Mouse (Mus musculus) heart, postnatal 10 days (tissue): ENCODE data around the gene Fbxl15. TPM values are rescaled to one million over a fixed set of nuclear protein-coding genes. Genes with fewer than 3 reads are reported as not detected.

Source experiments
- DNase-seq, 2 experiments: peaks; one replicate each; pipeline ENCODE4 v3.0.0; 2021
- intact Hi-C: fragments of 180-260 bp; cut with DNase I; formaldehyde crosslinking; loops from one replicate; pipeline ENCODE4 v1.15.1; 2025
- total RNA-seq, 2 experiments: library from RNA; stranded (reverse); gene quantifications; 2 replicates each; pipeline ENCODE4 v1.2.3; 2021

The Fbxl15 gene
- total RNA-seq, 2 experiments from 2014 or later = 6.5 to 6.8 TPM

GRCm38 (mm10) chr19:46321101-46321943, 6.7 kb upstream of the Fbxl15 start:
- DNase-seq = no peak
- intact Hi-C loops = no loop called here

DNA sequence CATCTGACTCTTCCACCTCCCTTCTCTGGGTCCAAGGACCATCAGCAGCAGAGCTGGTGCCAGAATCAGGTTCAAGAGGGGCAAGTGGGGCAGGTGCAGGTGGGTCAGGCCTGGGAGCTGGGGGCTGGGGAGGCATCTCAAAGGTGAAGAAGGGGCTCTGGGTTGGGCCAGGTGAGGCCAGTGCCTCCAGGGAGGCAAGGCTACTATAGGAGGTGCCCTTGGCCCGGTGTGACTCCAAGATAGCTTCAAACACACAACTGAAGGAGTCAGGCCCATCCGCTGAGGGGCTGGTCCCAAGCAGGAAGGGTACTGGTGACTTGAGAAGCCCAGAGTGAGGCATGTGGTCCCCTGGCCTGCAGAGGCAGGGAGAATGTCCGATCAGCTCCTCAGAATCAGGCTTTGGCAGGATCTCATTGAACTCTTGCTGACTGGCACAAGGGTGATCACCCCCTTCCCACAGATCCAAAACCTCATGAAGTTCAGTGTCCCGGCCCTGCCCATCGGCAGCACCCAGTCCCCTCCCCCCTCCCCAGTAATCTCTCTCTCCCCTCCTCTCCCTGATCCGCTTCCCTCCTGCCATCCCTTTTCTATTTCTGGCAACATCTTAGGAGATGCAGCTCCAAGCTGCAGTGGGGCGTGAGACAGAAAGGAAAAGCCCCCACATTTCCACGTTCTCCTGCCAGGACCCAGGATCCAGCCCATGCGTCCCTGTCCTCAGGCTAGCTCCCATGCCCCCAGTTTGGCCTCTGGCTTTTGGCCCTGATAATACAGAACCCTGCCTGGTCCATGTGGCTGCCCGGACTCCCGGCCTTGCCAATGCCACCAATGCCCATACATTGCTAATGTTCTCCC, 5.6 kb upstream of the Fbxl15 start:
- intact Hi-C loops = no loop called here
- DNase-seq = no peak

DNA sequence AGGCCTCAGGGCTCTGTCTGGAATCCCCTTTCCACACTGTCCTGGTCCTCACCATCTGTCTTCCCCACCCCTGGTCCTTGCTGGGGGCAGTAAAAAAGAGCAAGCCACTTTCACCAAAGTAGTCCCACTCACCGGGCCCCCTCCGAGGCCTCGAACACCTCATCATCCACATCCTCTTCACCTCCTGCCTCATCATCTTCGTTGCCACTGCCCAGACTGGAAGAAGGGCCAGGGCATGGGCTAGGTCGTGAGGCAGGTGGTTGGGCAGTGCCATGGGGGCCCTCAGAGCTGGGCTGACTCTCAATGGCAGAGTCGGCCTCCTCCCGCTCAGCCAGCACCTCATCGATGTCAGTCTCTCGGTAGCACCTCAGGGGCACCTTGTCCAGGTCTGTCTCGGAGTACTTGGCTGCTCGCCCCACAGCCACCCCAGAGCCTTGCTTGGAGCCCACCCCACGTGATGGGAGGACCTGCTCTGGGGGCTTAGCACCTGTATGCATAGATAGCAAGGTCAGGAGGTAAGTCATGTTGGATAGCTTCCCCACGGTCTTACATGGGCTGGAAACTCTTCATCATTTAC, 4.9 kb upstream of the Fbxl15 start:
- intact Hi-C loops = no loop called here
- DNase-seq = no peak

GRCm38 (mm10) chr19:46323716-46324115, 4.3 kb upstream of the Fbxl15 start:
- no peak for DNase-seq
- intact Hi-C loops = no loop called here

DNA sequence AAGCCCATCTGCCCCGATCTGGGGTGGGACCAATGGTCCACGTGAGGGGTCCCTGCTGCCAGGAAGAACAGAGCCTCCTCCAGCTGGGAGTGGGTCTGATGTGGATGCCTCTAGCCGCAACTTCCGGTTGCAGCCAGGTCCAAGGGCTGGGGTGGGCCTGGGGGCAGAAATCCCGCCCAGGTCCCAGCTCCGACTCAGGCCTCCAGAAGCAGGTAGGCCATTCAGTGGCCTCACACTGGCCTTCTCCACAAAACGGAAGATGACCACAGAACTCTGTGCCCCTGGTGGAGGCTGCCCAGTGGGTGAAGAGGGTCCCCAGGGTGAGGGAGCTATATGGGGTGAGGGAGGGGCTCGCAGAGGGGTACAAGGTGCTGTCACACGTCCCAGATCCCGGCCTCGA, 3.6 kb upstream of the Fbxl15 start:
- intact Hi-C loops = no loop called here
- DNase-seq = no peak

DNA sequence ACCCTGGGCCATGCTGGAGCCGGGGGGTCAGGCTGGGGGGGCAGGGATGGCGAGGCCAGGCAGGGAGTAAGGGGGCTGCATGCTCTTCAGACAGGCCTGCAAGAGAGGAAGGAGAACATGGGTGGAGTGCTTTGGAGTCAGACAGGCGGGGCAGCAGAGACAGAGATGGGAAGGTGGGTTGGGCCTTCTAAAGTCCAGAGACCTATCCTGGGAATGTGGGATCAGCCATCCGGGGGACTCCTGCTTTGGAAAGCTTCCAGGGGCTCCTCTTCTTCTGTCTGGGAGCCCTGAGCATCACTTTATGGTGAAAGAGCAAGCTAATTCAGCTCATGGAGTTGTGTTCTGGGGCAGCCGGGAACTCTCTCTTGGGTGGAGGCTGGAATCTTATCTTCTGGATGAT, 3.1 kb upstream of the Fbxl15 start:
- DNase-seq = no peak
- intact Hi-C loops = no loop called here

DNA sequence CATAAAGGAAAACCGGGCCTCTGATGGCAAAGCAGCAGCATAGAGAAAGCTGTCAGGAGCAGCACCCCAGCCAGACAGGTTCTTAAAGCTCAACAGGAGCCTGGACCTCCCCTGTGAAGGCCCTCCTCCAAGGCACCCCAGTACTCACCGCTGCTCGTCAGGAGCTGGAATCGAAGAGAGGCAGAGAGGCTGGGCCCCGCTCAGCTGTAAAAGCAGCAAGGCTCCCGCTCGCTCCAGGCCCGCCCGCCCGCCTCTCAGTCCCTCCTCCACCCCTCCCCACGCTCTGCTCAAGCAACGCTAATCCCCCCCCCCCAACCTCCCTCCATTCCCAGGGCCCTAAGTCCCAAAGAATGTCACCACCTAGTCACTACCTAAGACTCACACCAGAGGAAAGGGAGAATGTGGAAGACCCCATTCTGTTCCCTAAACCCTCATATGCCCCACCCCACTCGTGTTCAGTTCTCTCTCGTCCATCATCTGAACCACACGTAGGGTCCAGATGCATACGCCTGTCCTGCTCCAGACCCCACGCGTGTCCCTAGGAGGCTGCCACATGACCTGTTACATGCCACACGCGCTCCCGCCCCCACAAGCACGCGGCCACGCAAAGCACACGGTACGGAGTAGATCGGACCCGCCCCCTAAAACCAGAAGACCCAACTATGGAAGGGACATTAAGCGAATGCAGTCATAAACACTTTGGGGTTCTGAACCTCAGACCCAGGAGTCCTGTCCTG, 1.8 kb upstream of the Fbxl15 start:
- intact Hi-C loops = no loop called here
- no peak for DNase-seq

DNA sequence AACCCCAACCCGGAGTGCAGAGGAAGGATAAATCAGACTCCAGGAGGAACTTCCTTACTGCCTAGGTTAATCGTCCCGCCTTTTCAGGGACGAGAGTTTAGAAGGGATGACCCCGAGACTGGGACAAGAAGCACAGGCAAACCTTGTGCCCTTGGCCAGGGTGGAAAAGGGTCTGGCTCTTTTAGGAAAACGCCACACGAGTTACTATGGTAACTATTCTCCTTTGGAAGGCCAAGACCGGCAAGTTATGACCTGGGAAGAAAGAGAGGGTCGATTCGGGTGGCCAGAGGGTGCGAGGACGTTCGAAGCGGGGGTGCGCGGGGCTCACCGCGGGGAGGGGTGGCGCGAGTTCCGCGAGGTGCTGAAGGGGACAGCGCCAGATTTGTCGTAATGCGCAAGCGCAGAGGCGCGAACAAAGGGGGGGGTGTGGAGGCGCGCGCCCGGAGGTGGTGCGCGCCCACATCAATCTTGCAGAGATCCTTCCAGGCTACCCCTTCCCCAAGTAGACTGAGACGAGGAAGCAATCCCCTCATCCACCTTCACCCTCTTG, 1.2 kb upstream of the Fbxl15 start, which contains the start of gene Psd:
Gene Psd, minus strand, starts transcription at position 401 of the 550 bp plus-strand sequence.
- peak; percentile 46 to 66 for DNase-seq
- intact Hi-C loops = no loop called here

GRCm38 (mm10) chr19:46327531-46328064, 386 bp upstream of the Fbxl15 start:
- DNase-seq = no peak
- intact Hi-C loops = no loop called here

- intact Hi-C loops = no loop called here
- DNase-seq = no peak
Observed at GRCm38 (mm10) chr19:46329031-46329641, 1.2 kb downstream of the Fbxl15 start.

DNA sequence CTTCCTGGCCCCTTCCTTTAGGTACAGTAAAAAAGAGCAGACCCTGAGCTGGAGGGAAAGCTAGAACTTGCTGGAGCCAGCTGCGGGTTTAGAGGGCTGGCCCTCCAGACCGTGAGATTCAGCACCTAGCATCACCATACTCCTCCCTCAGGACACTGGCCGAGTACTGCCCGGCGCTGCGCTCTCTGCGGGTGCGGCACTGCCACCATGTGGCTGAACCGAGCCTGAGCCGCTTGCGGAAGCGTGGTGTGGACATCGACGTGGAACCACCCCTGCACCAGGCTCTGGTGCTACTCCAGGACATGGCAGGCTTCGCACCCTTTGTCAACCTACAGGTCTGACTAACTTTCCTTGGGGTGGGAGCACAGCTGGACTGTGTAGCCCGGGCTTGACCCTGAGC, 2.0 kb downstream of the Fbxl15 start:
- DNase-seq = peak; percentile 86 to 90
- intact Hi-C loops = loop anchor here (1.0 kb wide), 1 partner anchor 26 kb away; the partner anchor contains the start of gene Nfkb2

GRCm38 (mm10) chr19:46330696-46331095, 2.7 kb downstream of the Fbxl15 start:
- no peak for DNase-seq
- intact Hi-C loops = loop anchor here (1.0 kb wide), 1 partner anchor 26 kb away; the partner anchor contains the start of gene Nfkb2

DNA sequence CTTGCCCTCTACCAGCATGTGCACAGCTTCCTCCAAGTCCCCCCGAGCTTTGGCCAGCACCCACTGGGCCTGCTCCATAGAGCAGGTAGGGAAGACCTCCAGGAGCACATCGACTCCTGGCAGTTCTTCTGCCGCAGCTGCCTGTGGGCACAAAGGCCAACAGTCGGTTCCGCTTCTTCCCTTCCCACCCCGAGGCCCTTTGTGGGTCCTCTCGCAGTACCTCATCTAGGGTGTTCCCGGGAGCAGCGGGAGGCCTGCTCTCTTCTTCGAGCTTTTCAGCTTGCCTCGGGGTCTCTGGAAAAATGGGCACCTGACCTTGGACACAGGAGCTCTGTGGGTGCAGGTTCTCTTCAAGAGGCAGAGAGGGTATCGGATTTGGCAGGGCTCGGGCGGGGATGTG, 3.3 kb downstream of the Fbxl15 start:
- intact Hi-C loops = no loop called here
- DNase-seq = no peak

DNA sequence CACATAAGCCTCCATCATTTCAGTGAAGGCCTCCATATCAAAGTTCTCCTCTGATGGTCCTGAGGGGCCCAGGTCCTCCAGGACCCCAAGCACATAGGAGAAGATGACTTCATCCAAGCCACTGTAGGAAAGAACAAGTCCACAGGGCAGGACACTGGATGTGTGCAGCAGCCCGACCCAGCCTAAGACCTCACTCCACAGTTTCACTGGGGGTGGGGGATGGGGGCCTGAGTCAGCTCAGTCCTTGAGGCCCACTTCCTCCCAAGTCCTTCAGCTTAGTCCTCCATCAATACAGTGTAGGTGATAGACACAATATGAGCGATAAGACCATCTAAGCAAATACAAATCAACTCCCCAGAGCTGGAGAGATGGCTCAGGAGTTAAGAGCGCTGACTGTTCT, 4.0 kb downstream of the Fbxl15 start:
- intact Hi-C loops = no loop called here
- DNase-seq = no peak

DNA sequence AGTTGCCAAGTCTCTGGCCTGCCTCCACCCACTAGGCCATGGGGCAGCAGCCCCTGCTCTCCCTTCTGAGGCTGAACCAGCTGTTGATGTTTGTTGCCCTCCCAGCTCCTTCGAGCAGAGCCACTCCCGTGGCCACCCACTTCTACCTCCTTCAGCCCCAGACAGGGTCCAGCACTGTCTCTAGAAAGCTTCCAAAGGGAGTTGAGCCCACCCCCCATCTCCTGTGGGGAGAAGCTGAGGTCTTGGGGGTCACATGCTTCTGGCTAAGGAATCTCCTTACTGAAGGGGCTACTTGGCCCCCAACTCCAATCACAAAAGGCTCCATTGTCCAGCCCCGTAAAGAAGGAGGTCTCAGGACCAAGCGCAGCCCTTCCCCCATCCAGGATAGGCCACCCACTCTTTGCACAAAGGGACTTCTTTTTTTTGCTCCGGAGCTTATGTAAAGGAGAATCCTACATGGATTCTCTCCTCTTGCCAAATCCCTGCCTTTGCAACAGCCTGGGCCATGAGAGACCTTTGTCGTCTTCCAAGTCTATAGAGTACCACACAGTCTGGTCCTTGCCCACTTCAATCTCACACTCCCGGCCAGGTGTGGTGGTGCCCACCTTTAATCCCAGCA, 4.8 kb downstream of the Fbxl15 start:
- DNase-seq = no peak
- intact Hi-C loops = no loop called here

DNA sequence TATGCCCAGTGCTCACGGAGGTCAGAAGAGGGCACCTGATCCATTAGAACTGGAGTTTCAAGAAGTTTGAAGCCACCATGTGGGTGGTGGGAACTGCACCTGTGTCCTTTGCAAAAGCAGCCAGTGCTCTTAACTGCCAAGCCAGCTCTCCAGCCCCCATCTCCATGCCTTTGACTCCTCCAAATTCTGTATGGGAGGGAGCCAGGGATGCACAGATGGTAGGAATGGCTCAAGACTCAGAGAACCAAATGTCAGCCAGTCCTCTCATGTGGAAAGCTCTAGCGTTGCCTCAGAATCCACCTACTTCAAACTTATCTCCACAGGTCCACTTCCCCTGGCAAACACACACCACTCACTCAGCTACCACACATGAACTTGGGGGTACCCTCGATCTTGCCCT, 5.9 kb downstream of the Fbxl15 start:
- no peak for DNase-seq
- intact Hi-C loops = no loop called here

GRCm38 (mm10) chr19:46337719-46338330, 9.8 kb downstream of the Fbxl15 start:
- DNase-seq = no peak

GRCm38 (mm10) chr19:46338331-46338936, 10.4 kb downstream of the Fbxl15 start, which contains the start of gene Cuedc2:
Gene Cuedc2 (minus strand): TSS chr19:46338702.
- intact Hi-C loops = loop anchor here (1.0 to 5.0 kb wide), 3 partner anchors 18 to 104 kb away; no protein-coding TSS in a partner anchor
- peak; percentile 99 for DNase-seq

More at GRCm38 (mm10) chr19:46337719-46338330, 9.8 kb downstream of the Fbxl15 start:
- intact Hi-C loops = loop anchor here (1.0 to 5.0 kb wide), 3 partner anchors 19 to 104 kb away; no protein-coding TSS in a partner anchor
